Mouse (Mus musculus): ENCODE data around the gene Ascc2. TPM values are rescaled to one million over a fixed set of nuclear protein-coding genes. Genes with fewer than 3 reads are reported as not detected.

Ascc2 gene
- polyA plus RNA-seq, 2 experiments: 10.0 to 15.0 TPM

GRCm38 (mm10) chr11:4625931-4626330, 11.6 kb upstream of the Ascc2 start:
- Histone ChIP-seq H3K9me3 (ENCODE audit: control insufficient read depth, low read length) (no peaks in the 10 kb centered on the region), H3K4me1 (replicated peaks; ENCODE audit: control insufficient read depth in 2 of 2, insufficient read depth in 2 of 2, low read length in 1 of 2) (peaks cover 0 to 6% of the 10 kb centered on the region in 2 experiments; a peak in 2 of 4 replicates), H3K9ac (replicated peaks) (no peak overlapping the region), H3K4me2 (ENCODE audit: low read depth) (no peak overlapping the region), H3K36me3 (replicated peaks; ENCODE audit: control insufficient read depth, insufficient read depth, low read depth) (no peaks in the 10 kb centered on the region), H3K27me3 (ENCODE audit: control insufficient read depth, insufficient read depth, low read length) (no peaks in the 10 kb centered on the region; the same call in 1 of the 2 replicates), H3K27ac (no peak overlapping the region), H3K4me3 (ENCODE audit: insufficient read depth in 1 of 2, low read depth in 2 of 2, low read length in 2 of 2) (no peak overlapping the region)
- TF ChIP-seq EP300 (IDR thresholded peaks at IDR 0.05; ENCODE audit: low read depth) (no peak), CTCF (IDR thresholded peaks at IDR 0.05; ENCODE audit: low read depth) (no peak)
- DNase-seq (ENCODE audit: low read depth in 3 of 3, low spot score in 3 of 3) (no peak), ATAC-seq (ENCODE audit: insufficient read depth) (no peak)
- 65% methylated on average over 7 of the region's 7 CpGs for WGBS (ENCODE audit: insufficient replicate concordance)

DNA sequence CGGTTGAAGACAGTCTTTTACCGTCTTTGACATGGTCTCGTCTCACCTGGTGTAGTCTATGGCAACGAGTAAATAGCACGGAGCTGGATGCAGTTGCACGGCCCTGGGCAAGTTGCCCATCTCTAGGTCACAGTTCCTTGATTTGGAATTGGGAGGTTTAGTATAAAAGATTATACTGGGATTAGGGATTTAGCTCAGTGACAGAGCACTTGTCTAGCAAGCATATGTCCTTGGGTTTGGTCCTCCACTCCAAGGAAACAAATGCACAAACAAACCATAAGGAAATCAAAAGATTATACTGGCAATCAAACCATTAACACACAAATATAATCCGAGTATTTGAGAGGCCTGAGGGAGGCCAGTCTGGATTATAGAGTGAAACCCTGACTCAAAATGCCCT, 9.9 kb upstream of the Ascc2 start:
- WGBS (ENCODE audit: insufficient replicate concordance): 72% methylated on average over 7 of the region's 7 CpGs
- TF ChIP-seq CTCF (IDR thresholded peaks at IDR 0.05; ENCODE audit: low read depth) (no peak), EP300 (IDR thresholded peaks at IDR 0.05; ENCODE audit: low read depth) (no peak)

GRCm38 (mm10) chr11:4629861-4630280, 7.7 kb upstream of the Ascc2 start:
- 39% methylated on average over 8 of the region's 8 CpGs for WGBS (ENCODE audit: insufficient replicate concordance)
- Histone ChIP-seq H3K27me3 (ENCODE audit: control insufficient read depth, insufficient read depth, low read length) (no peaks in the 10 kb centered on the region; the same call in 1 of the 2 replicates), H3K4me3 (ENCODE audit: insufficient read depth in 1 of 2, low read depth in 2 of 2, low read length in 2 of 2) (no peak overlapping the region), H3K9ac (replicated peaks) (no peak overlapping the region), H3K4me1 (replicated peaks; ENCODE audit: control insufficient read depth in 2 of 2, insufficient read depth in 2 of 2, low read length in 1 of 2) (peaks cover 5 to 13% of the 10 kb centered on the region in 2 experiments), H3K27ac (no peak overlapping the region), H3K36me3 (replicated peaks; ENCODE audit: control insufficient read depth, insufficient read depth, low read depth) (no peaks in the 10 kb centered on the region), H3K4me2 (ENCODE audit: low read depth) (no peak overlapping the region), H3K9me3 (ENCODE audit: control insufficient read depth, low read length) (no peaks in the 10 kb centered on the region)
- DNase-seq (ENCODE audit: low read depth in 3 of 3, low spot score in 3 of 3) (no peak), ATAC-seq (ENCODE audit: insufficient read depth) (no peak)
- TF ChIP-seq EP300 (IDR thresholded peaks at IDR 0.05; ENCODE audit: low read depth) (no peak), CTCF (IDR thresholded peaks at IDR 0.05; ENCODE audit: low read depth) (no peak)

More for the DNA sequence above, 9.9 kb upstream of the Ascc2 start:
- Histone ChIP-seq H3K27me3 (ENCODE audit: control insufficient read depth, insufficient read depth, low read length) (no peaks in the 10 kb centered on the region; the same call in 1 of the 2 replicates), H3K9me3 (ENCODE audit: control insufficient read depth, low read length) (no peaks in the 10 kb centered on the region), H3K4me1 (replicated peaks; ENCODE audit: control insufficient read depth in 2 of 2, insufficient read depth in 2 of 2, low read length in 1 of 2) (peaks cover 0 to 6% of the 10 kb centered on the region in 2 experiments; a peak in 2 of 4 replicates), H3K36me3 (replicated peaks; ENCODE audit: control insufficient read depth, insufficient read depth, low read depth) (no peaks in the 10 kb centered on the region), H3K4me3 (ENCODE audit: insufficient read depth in 1 of 2, low read depth in 2 of 2, low read length in 2 of 2) (no peak overlapping the region), H3K27ac (no peak overlapping the region), H3K9ac (replicated peaks) (no peak overlapping the region), H3K4me2 (ENCODE audit: low read depth) (no peak overlapping the region)
- ATAC-seq (ENCODE audit: insufficient read depth) (no peak), DNase-seq (ENCODE audit: low read depth in 3 of 3, low spot score in 3 of 3) (no peak)

DNA sequence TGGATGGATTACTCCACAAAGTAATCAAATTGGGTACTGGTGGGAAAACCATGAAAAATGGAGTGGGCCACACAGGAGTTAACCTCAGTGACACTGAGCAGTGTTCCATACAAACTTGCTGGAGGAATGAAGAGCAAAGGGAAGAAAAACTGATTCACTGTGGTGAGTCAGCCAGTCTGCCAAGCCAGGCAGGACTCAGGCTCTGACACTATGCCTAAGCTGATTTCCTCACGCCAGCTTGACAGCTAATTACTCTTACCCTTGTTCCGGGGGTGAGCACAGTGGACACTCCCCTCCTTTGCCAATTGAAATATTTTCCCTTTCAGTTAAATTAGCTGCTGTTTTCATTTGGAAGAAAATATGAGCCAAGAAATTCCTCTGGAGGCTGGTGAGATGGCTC, 4.1 kb upstream of the Ascc2 start:
- WGBS (ENCODE audit: insufficient replicate concordance): 45% methylated on average over 2 of the region's 2 CpGs
- no peak for TF ChIP-seq EP300 (IDR thresholded peaks at IDR 0.05; ENCODE audit: low read depth)
- no peak for TF ChIP-seq CTCF (IDR thresholded peaks at IDR 0.05; ENCODE audit: low read depth)
- no peak for ATAC-seq (ENCODE audit: insufficient read depth)
- Histone ChIP-seq H3K27me3 (ENCODE audit: control insufficient read depth, insufficient read depth, low read length) (no peaks in the 10 kb centered on the region; the same call in 1 of the 2 replicates), H3K4me2 (ENCODE audit: low read depth) (no peak overlapping the region), H3K4me3 (ENCODE audit: insufficient read depth in 1 of 2, low read depth in 2 of 2, low read length in 2 of 2) (no peak overlapping the region), H3K9ac (replicated peaks) (no peak overlapping the region), H3K36me3 (replicated peaks; ENCODE audit: control insufficient read depth, insufficient read depth, low read depth) (no peaks in the 10 kb centered on the region), H3K27ac (no peak overlapping the region), H3K9me3 (ENCODE audit: control insufficient read depth, low read length) (no peaks in the 10 kb centered on the region), H3K4me1 (replicated peaks; ENCODE audit: control insufficient read depth in 2 of 2, insufficient read depth in 2 of 2, low read length in 1 of 2) (peaks cover 11 to 23% of the 10 kb centered on the region in 2 experiments)
- DNase-seq (ENCODE audit: low read depth in 3 of 3, low spot score in 3 of 3): no peak

DNA sequence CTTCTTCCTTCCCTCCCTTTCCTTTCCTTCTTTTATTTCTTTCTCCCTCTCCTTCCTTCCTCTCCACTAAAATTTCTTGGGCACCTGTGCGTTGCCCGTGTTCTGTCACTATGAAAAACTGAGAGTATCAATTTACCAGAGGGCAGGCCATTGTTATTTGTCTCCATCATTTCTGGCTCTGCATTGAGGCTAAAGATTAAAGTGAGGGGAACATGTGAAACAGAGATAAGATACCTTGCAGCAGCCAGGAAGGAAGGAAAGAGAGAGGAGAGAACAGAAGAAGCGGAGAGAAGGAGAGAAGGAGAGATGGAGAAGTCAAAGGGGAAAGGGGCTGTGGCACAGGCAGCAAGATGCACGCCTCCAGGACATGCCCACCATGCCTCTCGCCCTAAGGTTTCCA, 3.2 kb upstream of the Ascc2 start:
- H3K27ac ChIP-seq: no peak overlapping the region
- H3K9me3 ChIP-seq (ENCODE audit: control insufficient read depth, low read length): no peaks in the 10 kb centered on the region
- H3K36me3 ChIP-seq (replicated peaks; ENCODE audit: control insufficient read depth, insufficient read depth, low read depth): no peaks in the 10 kb centered on the region
- peak overlapping the region; percentile 24; the same call in 1 of the 2 replicates for H3K4me2 ChIP-seq (ENCODE audit: low read depth)
- peak overlapping the region; percentile 3; the same call in 1 of the 2 replicates for H3K9ac ChIP-seq (replicated peaks)
- DNase-seq (ENCODE audit: low read depth in 3 of 3, low spot score in 3 of 3) (no peak), ATAC-seq (ENCODE audit: insufficient read depth) (no peak)
- TF ChIP-seq EP300 (IDR thresholded peaks at IDR 0.05; ENCODE audit: low read depth) (peak; percentile 44), CTCF (IDR thresholded peaks at IDR 0.05; ENCODE audit: low read depth) (no peak)
- no peak overlapping the region for H3K4me3 ChIP-seq (ENCODE audit: insufficient read depth in 1 of 2, low read depth in 2 of 2, low read length in 2 of 2)
- no peaks in the 10 kb centered on the region; the same call in 1 of the 2 replicates for H3K27me3 ChIP-seq (ENCODE audit: control insufficient read depth, insufficient read depth, low read length)
- WGBS (ENCODE audit: insufficient replicate concordance): 31% methylated on average over 5 of the region's 5 CpGs
- peaks cover 21 to 27% of the 10 kb centered on the region in 2 experiments for H3K4me1 ChIP-seq (replicated peaks; ENCODE audit: control insufficient read depth in 2 of 2, insufficient read depth in 2 of 2, low read length in 1 of 2)

All from liver, embryonic 14.5 days (tissue).